Mouse (Mus musculus): ENCODE data around the gene Nol9. TPM values are rescaled to one million over a fixed set of nuclear protein-coding genes. Genes with fewer than 3 reads are reported as not detected.

The Nol9 gene
- polyA plus RNA-seq, 1 experiment from 2014 or later = 18.1 TPM

- Histone ChIP-seq H3K27ac (replicated peaks) (no peak overlapping the region), H3K9me3 (no peaks in the 10 kb centered on the region), H3K36me3 (peaks cover 94% of the 10 kb centered on the region), H3K4me3 (no peak overlapping the region), H3K27me3 (replicated peaks) (peaks cover 24% of the 10 kb centered on the region), H3K9ac (no peak overlapping the region), H3K4me2 (peak overlapping the region; percentile 88), H3K4me1 (peaks cover 17% of the 10 kb centered on the region)
- WGBS = 80% methylated on average over 5 of the region's 5 CpGs
- ATAC-seq (ENCODE audit: extremely low read depth, insufficient number of reproducible peaks, low FRiP score, low TSS enrichment) = no peak
Measured at GRCm38 (mm10) chr4:152108673-152109072, 69.6 kb downstream of the Nol9 start.

- no peak overlapping the region for H3K4me3 ChIP-seq
- H3K4me2 ChIP-seq = no peak overlapping the region
- H3K9me3 ChIP-seq = no peaks in the 10 kb centered on the region
- no peak for ATAC-seq (ENCODE audit: extremely low read depth, insufficient number of reproducible peaks, low FRiP score, low TSS enrichment)
- peaks cover 33% of the 10 kb centered on the region for H3K27me3 ChIP-seq (replicated peaks)
- peaks cover 94% of the 10 kb centered on the region for H3K36me3 ChIP-seq
- no peak overlapping the region for H3K9ac ChIP-seq
- 68% methylated on average over 3 of the region's 3 CpGs for WGBS
- H3K4me1 ChIP-seq = peaks cover 17% of the 10 kb centered on the region
- H3K27ac ChIP-seq (replicated peaks) = no peak overlapping the region
Measured at GRCm38 (mm10) chr4:152109509-152109908, 70.4 kb downstream of the Nol9 start.

- no peak for ATAC-seq (ENCODE audit: extremely low read depth, insufficient number of reproducible peaks, low FRiP score, low TSS enrichment)
- no peaks in the 10 kb centered on the region for H3K9me3 ChIP-seq
- H3K4me3 ChIP-seq = no peak overlapping the region
- H3K9ac ChIP-seq = no peak overlapping the region
- no peak overlapping the region for H3K27ac ChIP-seq (replicated peaks)
- peaks cover 44% of the 10 kb centered on the region for H3K27me3 ChIP-seq (replicated peaks)
- peaks cover 90% of the 10 kb centered on the region for H3K36me3 ChIP-seq
- no peak overlapping the region for H3K4me2 ChIP-seq
- WGBS = 66% methylated on average over 4 of the region's 4 CpGs
- peaks cover 26% of the 10 kb centered on the region for H3K4me1 ChIP-seq
Measured at GRCm38 (mm10) chr4:152110689-152111088, 71.6 kb downstream of the Nol9 start.

Other genes starting within 250 kb of the Nol9 start
- gene Camta1, start 177.4 kb upstream of the Nol9 start, polyA plus RNA-seq (2015; fragmentation: Nextera tagmentation; extraction: Ambion mirVana) = 118 and 142 TPM in 2 replicates
- gene Dnajc11, start 105.6 kb upstream of the Nol9 start, polyA plus RNA-seq (2015; fragmentation: Nextera tagmentation; extraction: Ambion mirVana) = 57.1 and 59.2 TPM in 2 replicates
- gene Thap3, start 50.3 kb upstream of the Nol9 start, polyA plus RNA-seq (2015; fragmentation: Nextera tagmentation; extraction: Ambion mirVana) = 26.1 and 28.0 TPM in 2 replicates
- 17.8 and 18.3 TPM in 2 replicates for gene Phf13, start 43.1 kb upstream of the Nol9 start, polyA plus RNA-seq (2015; fragmentation: Nextera tagmentation; extraction: Ambion mirVana)
- gene Klhl21, start 30.5 kb upstream of the Nol9 start, polyA plus RNA-seq (2015; fragmentation: Nextera tagmentation; extraction: Ambion mirVana) = 23.2 and 25.9 TPM in 2 replicates
- 10.0 and 11.6 TPM in 2 replicates for gene Zbtb48, start 11.7 kb upstream of the Nol9 start, polyA plus RNA-seq (2015; fragmentation: Nextera tagmentation; extraction: Ambion mirVana)
- 0.11 TPM in 1 of 2 replicates, not detected in the other for gene Tas1r1, start 753 bp upstream of the Nol9 start, polyA plus RNA-seq (2015; fragmentation: Nextera tagmentation; extraction: Ambion mirVana)
- 11.6 and 12.7 TPM in 2 replicates for gene Plekhg5, start 33.2 kb downstream of the Nol9 start, polyA plus RNA-seq (2015; fragmentation: Nextera tagmentation; extraction: Ambion mirVana)
- 0.73 and 0.80 TPM in 2 replicates for gene Tnfrsf25, start 76.6 kb downstream of the Nol9 start, polyA plus RNA-seq (2015; fragmentation: Nextera tagmentation; extraction: Ambion mirVana)
- gene Espn, start 113.0 kb downstream of the Nol9 start, polyA plus RNA-seq (2015; fragmentation: Nextera tagmentation; extraction: Ambion mirVana) = 0.87 and 1.1 TPM in 2 replicates
- gene Hes2, start 119.5 kb downstream of the Nol9 start, polyA plus RNA-seq (2015; fragmentation: Nextera tagmentation; extraction: Ambion mirVana) = not detected in 2 replicates
- 73.9 and 84.7 TPM in 2 replicates for gene Acot7, start 138.8 kb downstream of the Nol9 start, polyA plus RNA-seq (2015; fragmentation: Nextera tagmentation; extraction: Ambion mirVana)
- 9.2 and 9.6 TPM in 2 replicates for gene Gpr153, start 234.9 kb downstream of the Nol9 start, polyA plus RNA-seq (2015; fragmentation: Nextera tagmentation; extraction: Ambion mirVana)